22 mouse cellular contexts compared by ENCODE assay signal in the genomic region with DNA sequence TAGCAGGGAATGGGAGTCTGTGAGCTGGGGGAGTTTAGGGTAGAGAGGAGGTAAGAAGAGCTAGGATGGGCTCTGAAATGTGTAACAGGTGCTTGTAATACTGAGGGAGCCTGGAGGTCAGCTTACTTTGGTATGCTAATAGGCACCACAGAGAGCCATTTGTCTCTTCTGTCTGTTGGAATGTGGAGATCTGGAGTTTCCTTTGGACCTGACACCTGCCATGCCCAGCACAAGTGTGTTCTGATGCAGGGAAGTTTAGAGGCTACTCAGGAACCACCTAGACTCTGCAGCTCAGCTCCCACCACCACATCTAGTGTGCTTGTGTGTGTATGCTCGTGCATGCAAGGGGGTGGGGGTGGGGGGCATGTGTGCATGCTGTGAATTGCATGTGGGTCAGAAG. TPM values are rescaled to one million over a fixed set of nuclear protein-coding genes. Genes with fewer than 3 reads are reported as not detected.
"Had no signal": no experiment of that assay in that cellular context is flagged by ENCODE, and none has a peak within 500 bp of the region (broad histone marks: within the 10 kb centered on the region; RNA-seq: fewer than 3 reads in every experiment).

No protein-coding gene starts in this region.

- DNase-seq: kidney, adult 8-10 months; kidney, postnatal 14 days; kidney, postnatal 4 days; layer of hippocampus, adult 9-11 months; layer of hippocampus, postnatal 36 days; liver; lung, adult 18-20 months; right cerebral cortex, postnatal 4 days; thymus, adult 2 months; thymus, postnatal 14 days; thymus, postnatal 4 days had no signal

- H3K4me1 ChIP-seq: limb, embryonic 12.5 days; liver, embryonic 12.5 days; liver, embryonic 15.5 days; lung, embryonic 15.5 days; midbrain, embryonic 12.5 days had no signal

- H3K4me3 ChIP-seq: left cerebral cortex, adult 2 months; limb, embryonic 12.5 days; liver, embryonic 12.5 days; liver, embryonic 15.5 days; lung, embryonic 15.5 days; midbrain, embryonic 12.5 days had no signal

- H3K9ac ChIP-seq: limb, embryonic 12.5 days; liver, embryonic 12.5 days; liver, embryonic 15.5 days; lung, embryonic 15.5 days; midbrain, embryonic 12.5 days had no signal

- H3K4me2 ChIP-seq: limb, embryonic 12.5 days; liver, embryonic 12.5 days; liver, embryonic 15.5 days; lung, embryonic 15.5 days; midbrain, embryonic 12.5 days had no signal

- ATAC-seq: liver, embryonic 12.5 days; midbrain, embryonic 16.5 days had no signal

- H3K9me3 ChIP-seq: limb, embryonic 12.5 days; liver, embryonic 12.5 days; liver, embryonic 15.5 days; lung, embryonic 15.5 days; midbrain, embryonic 12.5 days had no signal

- H3K27ac ChIP-seq: limb, embryonic 12.5 days; liver, embryonic 12.5 days; liver, embryonic 15.5 days; lung, embryonic 15.5 days; macrophage; midbrain, embryonic 12.5 days; stomach, postnatal 0 days had no signal

- H3K27me3 ChIP-seq: limb, embryonic 12.5 days; liver, embryonic 12.5 days; liver, embryonic 15.5 days; lung, embryonic 15.5 days; midbrain, embryonic 12.5 days had no signal

RNA-seq across cellular contexts. Expression of a gene that starts 31.5 kb away (rescaled TPM):
- total RNA-seq: megakaryocyte, adult 5-6 weeks; monocyte, adult 5-6 weeks had no signal
- polyA plus RNA-seq: liver, embryonic 12.5 days; macrophage; thymus, adult 2 months had no signal
